Mouse (Mus musculus): ENCODE results near the gene Gpc3. TPM values are rescaled to one million over a fixed set of nuclear protein-coding genes. Genes with fewer than 3 reads are reported as not detected.
"Not testable (repeated sequence)": the region's sequence is repeated elsewhere in the genome, so short reads cannot be mapped to it uniquely, and the experiment has no call there.

Gpc3 gene
- total RNA-seq, 2 experiments from 2014 or later, result 202 to 258 TPM

GRCm38 (mm10) chrX:52425605-52426004, 188.1 kb downstream of the Gpc3 start:
- DNase-seq (ENCODE audit: low spot score in 2 of 2), result no peak

- no peak for DNase-seq (ENCODE audit: low spot score in 2 of 2)
These were observed 193.9 kb downstream of the Gpc3 start for GRCm38 (mm10) chrX:52419850-52420249.

GRCm38 (mm10) chrX:52412936-52413335, 200.8 kb downstream of the Gpc3 start:
- no peak for DNase-seq (ENCODE audit: low spot score in 2 of 2)

- no peak for DNase-seq (ENCODE audit: low spot score in 2 of 2)
These were observed 212.6 kb downstream of the Gpc3 start for GRCm38 (mm10) chrX:52401188-52401587.

- DNase-seq (ENCODE audit: low spot score in 2 of 2), result no peak
These were observed 238.6 kb downstream of the Gpc3 start for GRCm38 (mm10) chrX:52375129-52375528.

DNA sequence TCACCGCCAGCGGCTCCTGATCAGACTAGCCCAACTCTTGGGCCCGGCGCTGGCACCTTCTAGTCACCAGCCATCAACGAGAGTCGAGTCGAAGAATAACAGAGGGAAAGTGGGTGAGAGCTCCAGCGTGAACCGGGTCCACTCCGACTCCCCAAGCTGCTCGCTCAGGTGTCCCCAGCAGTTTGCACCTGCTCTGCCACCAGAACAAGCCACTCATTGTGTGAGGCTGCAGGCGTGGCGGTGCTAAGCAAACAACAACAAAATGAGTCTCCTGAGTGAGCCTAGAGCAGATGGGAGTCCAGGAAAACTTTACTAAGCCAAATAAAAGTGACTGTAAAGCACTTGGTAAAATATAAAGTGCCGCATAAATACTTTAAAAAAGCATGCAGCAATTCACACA, 239.5 kb downstream of the Gpc3 start:
- DNase-seq (ENCODE audit: low spot score in 2 of 2), result no peak

- no peak for DNase-seq (ENCODE audit: low spot score in 2 of 2)
These were observed 241.3 kb downstream of the Gpc3 start for GRCm38 (mm10) chrX:52372436-52372835.

DNA sequence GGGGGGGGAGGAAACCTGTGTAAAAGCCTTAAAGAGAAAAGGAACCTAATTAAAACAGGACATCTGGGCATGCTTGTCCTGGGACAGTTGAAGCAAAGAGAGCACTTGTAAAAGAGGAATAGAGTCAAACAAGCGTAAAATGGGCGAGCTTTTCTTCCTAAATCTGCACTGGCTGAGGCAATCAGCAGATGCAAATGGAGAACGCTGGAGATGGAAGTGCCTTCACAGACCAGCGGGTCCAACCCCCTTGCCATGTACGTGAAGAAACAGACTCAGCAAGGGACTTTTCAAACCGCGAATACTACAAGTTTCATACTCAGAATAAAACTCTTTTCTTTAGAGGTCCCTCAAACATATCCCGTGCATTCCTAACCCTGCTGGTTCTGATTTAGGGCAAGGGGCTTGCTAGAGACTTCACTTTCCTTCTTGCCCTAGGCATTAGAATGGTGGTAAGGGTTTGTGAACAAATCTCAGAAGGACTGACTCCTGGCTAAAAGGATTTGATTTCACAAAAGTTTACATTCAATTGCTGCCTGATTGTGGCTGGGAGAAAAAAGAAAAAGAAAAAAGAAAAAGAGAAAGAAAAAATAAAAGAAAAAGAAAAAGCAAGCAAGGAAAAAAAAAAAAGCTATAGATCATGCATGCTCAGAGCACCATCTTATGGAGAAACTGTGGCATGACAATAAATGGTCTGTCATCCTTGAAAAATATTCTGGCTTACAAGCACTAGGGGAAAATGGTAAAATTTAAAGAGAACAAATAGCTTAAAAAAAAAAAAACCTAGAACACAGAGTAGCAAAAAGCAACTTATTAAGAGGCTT, 243.6 kb downstream of the Gpc3 start:
- DNase-seq (ENCODE audit: low spot score in 2 of 2), result no peak

- no peak for DNase-seq (ENCODE audit: low spot score in 2 of 2)
These were observed 244.3 kb downstream of the Gpc3 start for GRCm38 (mm10) chrX:52369304-52369937.

- no peak for DNase-seq (ENCODE audit: low spot score in 2 of 2)
These were observed 246.9 kb downstream of the Gpc3 start for GRCm38 (mm10) chrX:52366826-52367225.

- no peak for DNase-seq (ENCODE audit: low spot score in 2 of 2)
These were observed 248.0 kb downstream of the Gpc3 start for GRCm38 (mm10) chrX:52365790-52366189.

GRCm38 (mm10) chrX:52362241-52363011, 251.3 kb downstream of the Gpc3 start:
- no peak for DNase-seq (ENCODE audit: low spot score in 2 of 2)

- DNase-seq (ENCODE audit: low spot score in 2 of 2), result no peak
These were observed 260.8 kb downstream of the Gpc3 start for GRCm38 (mm10) chrX:52352981-52353380.

DNA sequence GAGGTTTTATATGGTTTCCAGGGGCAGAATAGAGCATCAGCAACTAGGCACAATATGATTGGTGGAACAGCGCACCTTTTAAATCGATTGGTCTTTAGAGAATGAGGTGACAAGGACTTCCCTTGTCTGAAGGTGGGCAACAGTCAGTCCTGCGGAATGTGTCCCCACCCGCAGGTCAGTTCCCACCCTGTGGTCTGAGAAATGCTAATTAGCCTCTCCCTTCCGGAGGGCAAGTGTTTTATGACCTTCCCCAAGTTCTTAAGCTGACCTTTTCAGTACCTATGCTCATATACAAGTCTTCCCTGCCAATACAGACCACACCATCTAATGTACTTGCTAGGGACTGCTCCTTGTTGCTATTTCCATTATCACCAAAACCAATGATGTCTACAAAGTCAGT, 263.1 kb downstream of the Gpc3 start:
- DNase-seq (ENCODE audit: low spot score in 2 of 2), result not testable (repeated sequence)

- no peak for DNase-seq (ENCODE audit: low spot score in 2 of 2)
These were observed 265.0 kb downstream of the Gpc3 start for GRCm38 (mm10) chrX:52348773-52349172.

GRCm38 (mm10) chrX:52344018-52344417, 269.7 kb downstream of the Gpc3 start:
- DNase-seq (ENCODE audit: low spot score in 2 of 2), result no peak

DNA sequence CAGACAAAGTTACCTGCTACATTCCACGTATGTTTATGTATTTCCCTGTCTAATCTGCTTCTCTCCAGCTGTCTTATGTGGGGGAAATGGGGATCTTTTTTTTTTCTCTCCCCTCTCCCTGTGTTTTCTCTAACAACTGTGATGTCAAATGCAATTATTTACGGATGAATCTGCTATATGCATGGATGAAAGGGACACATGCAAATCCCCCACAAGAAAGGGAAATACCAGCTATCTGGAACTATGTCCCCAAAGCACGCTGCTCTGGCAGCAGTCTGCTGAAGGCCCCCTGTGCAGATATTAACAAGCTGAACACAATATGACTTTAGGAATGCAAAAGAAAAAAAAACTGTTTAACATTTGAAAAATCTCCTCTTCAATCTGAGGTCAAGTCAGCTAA, 273.5 kb downstream of the Gpc3 start:
- no peak for DNase-seq (ENCODE audit: low spot score in 2 of 2)

GRCm38 (mm10) chrX:52321791-52322190, 292.0 kb downstream of the Gpc3 start:
- no peak for DNase-seq (ENCODE audit: low spot score in 2 of 2)

GRCm38 (mm10) chrX:52320653-52321052, 293.1 kb downstream of the Gpc3 start:
- DNase-seq (ENCODE audit: low spot score in 2 of 2), result no peak

GRCm38 (mm10) chrX:52310976-52311375, 302.8 kb downstream of the Gpc3 start:
- no peak for DNase-seq (ENCODE audit: low spot score in 2 of 2)

DNA sequence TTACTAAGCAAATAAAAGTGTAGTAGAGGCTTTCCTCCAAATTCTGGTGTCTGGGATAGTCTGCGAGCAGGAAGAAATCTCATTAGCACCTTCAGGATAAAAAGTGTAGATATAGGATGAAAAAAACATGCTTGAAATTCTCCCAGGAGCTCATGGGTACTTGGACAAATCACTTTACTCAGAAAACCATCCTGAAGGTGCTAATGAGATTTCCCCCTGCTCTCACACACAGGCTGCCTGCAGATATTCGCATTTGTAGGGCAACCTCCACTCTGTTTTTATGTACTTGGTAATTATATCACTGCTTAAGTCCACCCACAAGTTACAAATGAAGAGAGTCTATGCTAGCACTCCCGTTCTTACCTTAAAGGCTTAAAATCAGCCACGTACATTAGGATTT, 308.5 kb downstream of the Gpc3 start:
- DNase-seq (ENCODE audit: low spot score in 2 of 2), result no peak

DNA sequence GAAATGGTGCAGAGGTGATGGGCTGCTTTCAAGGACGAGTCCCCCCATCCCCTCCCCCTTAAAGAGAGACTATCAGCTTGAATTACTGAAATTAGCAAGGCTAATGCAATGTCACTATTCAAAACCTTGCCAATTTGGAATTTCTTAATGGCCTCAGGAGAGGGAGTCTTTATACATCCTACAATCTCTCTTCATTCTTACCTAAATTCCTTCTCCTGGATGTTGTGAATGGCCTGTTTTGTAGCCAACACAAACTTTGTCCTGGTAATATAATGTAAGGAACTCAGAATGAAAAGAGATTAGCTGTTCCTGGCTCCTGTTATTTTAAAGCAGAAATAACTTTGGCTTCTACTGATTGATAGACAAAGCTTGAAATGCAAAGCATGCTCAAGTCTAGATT, 325.0 kb downstream of the Gpc3 start:
- DNase-seq (ENCODE audit: low spot score in 2 of 2), result no peak
